Mouse (Mus musculus): ENCODE results near the gene Ptx4. TPM values are rescaled to one million over a fixed set of nuclear protein-coding genes. Genes with fewer than 3 reads are reported as not detected.
A peak's percentile ranks its signal among the peaks of the same experiment; 100 is the strongest.

Ptx4 gene
- polyA plus RNA-seq (2014; fragmentation: Nextera tagmentation; extraction: Ambion mirVana): not detected in 2 replicates

DNA sequence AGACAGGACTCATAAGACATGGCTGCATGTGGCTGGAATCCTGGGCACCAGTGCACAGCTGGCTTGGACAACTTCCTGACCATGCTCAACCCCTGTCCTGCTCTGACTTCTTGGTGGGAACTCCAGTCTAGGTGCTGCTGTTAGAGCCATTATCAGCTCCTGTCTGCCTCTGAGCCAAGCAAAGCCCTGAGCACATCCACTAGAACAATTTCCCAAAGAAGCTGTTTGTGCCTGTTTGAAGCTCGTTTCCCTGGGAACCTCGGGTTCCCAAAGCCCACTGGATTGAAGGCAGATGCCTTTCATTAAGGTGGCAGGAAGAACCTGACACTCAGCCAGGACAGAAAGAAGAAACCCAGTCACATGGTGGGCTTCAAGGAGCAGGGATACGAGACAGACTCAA is at the start of gene Ptx4:
Ptx4 (plus strand) TSS at position 355 of the 400 bp plus-strand sequence.
- H3K9ac ChIP-seq (ENCODE audit: low read depth, low read length): no peak within 1 kb of the TSS
- peaks cover 3% of the 10 kb centered on the region; the same call in 1 of the 2 replicates for H3K4me1 ChIP-seq (replicated peaks; ENCODE audit: control insufficient read depth, insufficient read depth, low read length)
- no peaks in the 10 kb centered on the region; the same call in 1 of the 2 replicates for H3K27me3 ChIP-seq (replicated peaks; ENCODE audit: control insufficient read depth, insufficient read depth, low read length)
- no peaks in the 10 kb centered on the region for H3K36me3 ChIP-seq (ENCODE audit: control insufficient read depth, insufficient read depth, low read length)
- no peaks in the 10 kb centered on the region for H3K9me3 ChIP-seq (ENCODE audit: control insufficient read depth, low read length)
- WGBS: 46% methylated on average over 3 of the region's 3 CpGs
- H3K4me2 ChIP-seq: no peak within 1 kb of the TSS
- no peak within 1 kb of the TSS for H3K4me3 ChIP-seq (ENCODE audit: low read depth, low read length)
- DNase-seq (ENCODE audit: low spot score) (no peak), ATAC-seq (replicated peaks; ENCODE audit: low FRiP score) (no peak)
- H3K27ac ChIP-seq (ENCODE audit: low read depth, low read length): no peak within 1 kb of the TSS

DNA sequence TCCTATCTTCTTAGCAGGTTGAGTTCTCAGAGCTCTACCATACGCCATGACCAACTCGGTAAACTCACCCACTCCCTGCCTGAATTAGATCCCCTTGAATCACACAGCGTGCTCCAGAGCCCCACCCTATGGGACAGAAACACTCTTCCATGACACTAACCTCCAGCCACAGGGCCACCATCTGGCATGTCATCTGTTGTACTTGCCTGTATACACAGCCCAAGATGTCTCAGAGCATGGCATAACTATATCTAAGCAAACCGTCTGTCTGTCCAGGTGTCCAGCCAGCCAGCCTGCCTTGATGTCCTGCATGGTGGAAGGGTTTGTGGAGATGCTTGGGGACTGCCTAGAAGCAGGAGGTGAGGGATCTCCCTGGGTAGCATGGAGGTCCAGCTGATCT is 43.7 kb upstream of the Ptx4 start:
- WGBS: 91% methylated on average over 4 of the region's 4 CpGs

DNA sequence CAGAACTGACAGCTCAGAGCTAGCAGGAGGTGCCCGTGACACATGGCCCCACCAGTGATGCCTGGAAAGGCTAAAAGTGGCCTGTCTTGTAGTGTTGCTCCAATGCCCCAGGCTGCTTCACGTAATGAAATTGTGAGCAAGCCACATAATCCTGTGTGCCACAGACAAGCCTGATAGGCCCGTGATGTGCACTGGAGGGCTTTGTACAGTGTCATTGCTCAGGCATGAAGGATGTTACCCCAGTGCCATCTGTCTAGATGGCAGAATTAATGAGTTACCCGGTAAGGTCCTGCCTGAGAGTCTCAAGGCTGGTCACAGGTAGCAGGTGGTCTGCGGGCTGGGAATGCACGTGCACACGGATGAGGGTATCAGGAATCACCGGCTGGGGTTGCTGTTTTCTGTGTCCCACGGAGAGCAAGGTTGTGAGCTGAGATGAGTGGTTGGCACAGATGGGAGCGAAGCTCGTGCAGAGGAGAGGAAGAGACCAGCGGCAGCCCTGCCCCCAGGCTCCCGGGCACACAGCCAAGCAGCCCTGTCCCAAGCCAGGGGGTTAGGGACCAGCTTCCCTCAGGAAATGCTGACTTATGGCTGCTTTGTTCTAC is 42.7 kb upstream of the Ptx4 start:
- DNase-seq (ENCODE audit: low spot score) (no peak), ATAC-seq (replicated peaks; ENCODE audit: low FRiP score) (no peak)
- H3K36me3 ChIP-seq (ENCODE audit: control insufficient read depth, insufficient read depth, low read length): no peaks in the 10 kb centered on the region; the same call in 1 of the 2 replicates
- H3K4me1 ChIP-seq (replicated peaks; ENCODE audit: control insufficient read depth, insufficient read depth, low read length): peaks cover 7% of the 10 kb centered on the region
- no peak overlapping the region for H3K4me3 ChIP-seq (ENCODE audit: low read depth, low read length)
- H3K27ac ChIP-seq (ENCODE audit: low read depth, low read length): 0 out of 2 replicates have a peak overlapping the region, but pooled peaks have one; percentile 32
- no peaks in the 10 kb centered on the region for H3K27me3 ChIP-seq (replicated peaks; ENCODE audit: control insufficient read depth, insufficient read depth, low read length)
- 80% methylated on average over 13 of the region's 13 CpGs for WGBS
- H3K4me2 ChIP-seq: peak overlapping the region; percentile 30
- no peaks in the 10 kb centered on the region for H3K9me3 ChIP-seq (ENCODE audit: control insufficient read depth, low read length)
- no peak overlapping the region for H3K9ac ChIP-seq (ENCODE audit: low read depth, low read length)

More for the DNA sequence above, 43.7 kb upstream of the Ptx4 start:
- Histone ChIP-seq H3K27me3 (replicated peaks; ENCODE audit: control insufficient read depth, insufficient read depth, low read length) (no peaks in the 10 kb centered on the region), H3K4me2 (no peak overlapping the region), H3K9me3 (ENCODE audit: control insufficient read depth, low read length) (no peaks in the 10 kb centered on the region), H3K4me3 (ENCODE audit: low read depth, low read length) (no peak overlapping the region), H3K27ac (ENCODE audit: low read depth, low read length) (no peak overlapping the region), H3K4me1 (replicated peaks; ENCODE audit: control insufficient read depth, insufficient read depth, low read length) (peaks cover 3% of the 10 kb centered on the region), H3K36me3 (ENCODE audit: control insufficient read depth, insufficient read depth, low read length) (no peaks in the 10 kb centered on the region; the same call in 1 of the 2 replicates), H3K9ac (ENCODE audit: low read depth, low read length) (no peak overlapping the region)
- ATAC-seq (replicated peaks; ENCODE audit: low FRiP score) (no peak), DNase-seq (ENCODE audit: low spot score) (no peak)

DNA sequence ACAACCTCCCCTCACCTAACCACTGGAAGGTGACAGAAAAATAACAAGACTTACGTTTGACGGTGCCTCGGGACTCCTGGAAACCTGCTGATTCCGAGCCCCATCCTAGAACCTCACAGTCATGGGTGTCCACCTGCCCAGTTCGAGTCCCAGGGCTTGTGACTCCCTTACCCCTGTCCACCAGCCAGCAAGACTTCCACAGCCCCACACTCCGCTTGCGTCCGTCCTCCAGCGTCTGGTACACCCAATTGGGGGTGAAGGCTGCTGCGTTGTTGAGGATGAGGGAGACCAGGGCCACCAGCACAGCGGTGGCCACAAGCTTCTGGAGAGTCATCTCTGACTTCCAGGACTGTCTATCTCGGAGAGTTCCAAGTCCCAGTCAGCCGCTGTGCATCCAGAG is 40.4 kb upstream of the Ptx4 start:
- Histone ChIP-seq H3K4me1 (replicated peaks; ENCODE audit: control insufficient read depth, insufficient read depth, low read length) (peaks cover 13% of the 10 kb centered on the region), H3K4me3 (ENCODE audit: low read depth, low read length) (peak overlapping the region; percentile 33), H3K4me2 (peak overlapping the region; percentile 6), H3K27ac (ENCODE audit: low read depth, low read length) (peak overlapping the region; percentile 74), H3K9ac (ENCODE audit: low read depth, low read length) (peak overlapping the region; percentile 21; the same call in 1 of the 2 replicates), H3K9me3 (ENCODE audit: control insufficient read depth, low read length) (no peaks in the 10 kb centered on the region), H3K36me3 (ENCODE audit: control insufficient read depth, insufficient read depth, low read length) (no peaks in the 10 kb centered on the region; the same call in 1 of the 2 replicates), H3K27me3 (replicated peaks; ENCODE audit: control insufficient read depth, insufficient read depth, low read length) (no peaks in the 10 kb centered on the region)
- DNase-seq (ENCODE audit: low spot score): no peak
- WGBS: 78% methylated on average over 13 of the region's 13 CpGs
- ATAC-seq (replicated peaks; ENCODE audit: low FRiP score): no peak

DNA sequence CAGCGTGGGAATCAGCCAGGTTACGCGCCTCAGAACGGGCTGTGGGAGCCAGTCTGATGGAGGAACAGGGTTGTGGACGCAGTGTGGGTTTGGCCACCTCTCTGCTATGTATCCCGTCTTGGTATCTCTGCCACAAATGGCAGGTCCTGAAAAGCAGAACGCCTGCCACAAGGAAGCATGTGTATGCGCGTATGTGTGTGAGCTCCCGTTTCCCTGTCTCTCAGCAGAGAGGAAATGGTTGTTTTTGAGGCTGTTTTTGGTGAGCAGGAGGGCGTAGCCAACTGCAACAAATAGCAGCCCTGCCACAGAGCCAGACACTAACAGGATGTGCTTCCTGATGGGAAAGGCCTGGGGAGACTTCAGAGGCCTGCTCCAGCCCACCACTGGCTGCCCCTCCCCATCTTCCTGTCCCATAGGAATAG is 39.6 kb upstream of the Ptx4 start:
- H3K27me3 ChIP-seq (replicated peaks; ENCODE audit: control insufficient read depth, insufficient read depth, low read length): no peaks in the 10 kb centered on the region
- no peaks in the 10 kb centered on the region; the same call in 1 of the 2 replicates for H3K36me3 ChIP-seq (ENCODE audit: control insufficient read depth, insufficient read depth, low read length)
- DNase-seq (ENCODE audit: low spot score) (no peak), ATAC-seq (replicated peaks; ENCODE audit: low FRiP score) (no peak)
- peak overlapping the region; percentile 33 for H3K4me3 ChIP-seq (ENCODE audit: low read depth, low read length)
- H3K9ac ChIP-seq (ENCODE audit: low read depth, low read length): peak overlapping the region; percentile 21; the same call in 1 of the 2 replicates
- peak overlapping the region; percentile 6 for H3K4me2 ChIP-seq
- peak overlapping the region; percentile 74 for H3K27ac ChIP-seq (ENCODE audit: low read depth, low read length)
- 62% methylated on average over 11 of the region's 11 CpGs for WGBS
- no peaks in the 10 kb centered on the region for H3K9me3 ChIP-seq (ENCODE audit: control insufficient read depth, low read length)
- H3K4me1 ChIP-seq (replicated peaks; ENCODE audit: control insufficient read depth, insufficient read depth, low read length): peaks cover 13% of the 10 kb centered on the region

DNA sequence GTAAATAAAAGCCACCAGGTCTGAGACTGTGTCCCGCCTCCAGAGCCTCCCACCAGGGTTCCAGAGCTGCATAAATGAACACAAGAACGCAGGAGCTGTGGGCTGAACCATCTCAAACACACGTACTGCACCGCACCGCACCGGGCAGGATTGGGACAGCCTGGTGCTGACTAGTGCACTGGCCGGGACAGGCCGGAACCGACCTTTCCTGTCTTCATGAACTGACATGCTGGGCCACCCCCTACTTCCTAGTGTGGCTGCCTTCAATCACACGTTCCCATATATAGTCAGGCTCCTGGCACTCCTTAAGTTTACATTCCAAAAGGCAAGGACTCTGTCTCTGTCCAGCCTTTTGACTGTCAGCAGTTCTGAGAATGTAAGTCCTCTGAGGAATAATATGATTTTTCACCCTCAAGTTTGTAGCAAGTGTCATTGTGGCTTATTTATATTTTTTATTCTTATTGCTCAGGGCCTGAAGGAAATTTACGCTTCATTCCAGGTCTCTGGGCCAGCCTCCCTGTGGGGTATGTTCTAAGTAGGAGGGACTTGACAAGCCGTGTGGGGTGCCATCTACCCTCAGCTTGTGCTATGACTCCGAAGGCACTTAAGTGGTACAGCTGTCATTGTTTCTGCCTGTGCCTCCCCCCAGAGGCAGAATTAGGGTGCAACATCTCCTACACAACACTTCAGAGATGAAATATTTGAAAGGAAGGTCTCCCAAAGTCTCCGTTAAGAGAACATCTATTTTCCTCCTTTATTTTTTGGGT is 38.3 kb upstream of the Ptx4 start:
- H3K36me3 ChIP-seq (ENCODE audit: control insufficient read depth, insufficient read depth, low read length): no peaks in the 10 kb centered on the region; the same call in 1 of the 2 replicates
- peak overlapping the region; percentile 74 for H3K27ac ChIP-seq (ENCODE audit: low read depth, low read length)
- H3K4me1 ChIP-seq (replicated peaks; ENCODE audit: control insufficient read depth, insufficient read depth, low read length): peaks cover 26% of the 10 kb centered on the region
- H3K4me2 ChIP-seq: no peak overlapping the region; the same call in 1 of the 2 replicates
- H3K27me3 ChIP-seq (replicated peaks; ENCODE audit: control insufficient read depth, insufficient read depth, low read length): no peaks in the 10 kb centered on the region
- 44% methylated on average over 14 of the region's 14 CpGs for WGBS
- no peaks in the 10 kb centered on the region for H3K9me3 ChIP-seq (ENCODE audit: control insufficient read depth, low read length)
- no peak overlapping the region for H3K4me3 ChIP-seq (ENCODE audit: low read depth, low read length)
- DNase-seq (ENCODE audit: low spot score) (no peak), ATAC-seq (replicated peaks; ENCODE audit: low FRiP score) (peak; percentile 29; the same call in 1 of the 2 replicates)
- no peak overlapping the region for H3K9ac ChIP-seq (ENCODE audit: low read depth, low read length)

DNA sequence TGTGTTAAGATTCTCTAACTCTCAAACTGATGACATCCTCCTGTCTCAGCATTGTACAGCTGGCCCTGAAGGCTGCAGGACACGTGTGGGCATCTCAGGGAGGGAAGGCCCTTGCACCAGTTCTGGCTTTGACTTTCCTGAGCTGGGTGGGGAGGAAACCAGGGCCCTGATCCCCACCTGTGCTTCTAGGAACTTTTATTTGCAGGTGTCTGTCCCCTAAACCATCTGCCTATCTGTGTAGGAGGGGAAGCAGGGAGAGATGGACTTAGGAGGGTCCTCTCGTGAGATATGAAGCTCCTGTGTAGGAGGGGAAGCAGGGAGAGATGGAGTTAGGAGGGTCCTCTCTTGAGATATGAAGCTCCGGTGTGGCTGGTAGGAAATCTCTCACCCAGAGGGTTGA is 37.7 kb upstream of the Ptx4 start:
- Histone ChIP-seq H3K4me3 (ENCODE audit: low read depth, low read length) (no peak overlapping the region), H3K9ac (ENCODE audit: low read depth, low read length) (no peak overlapping the region), H3K4me2 (no peak overlapping the region; the same call in 1 of the 2 replicates), H3K27ac (ENCODE audit: low read depth, low read length) (peak overlapping the region; percentile 35), H3K36me3 (ENCODE audit: control insufficient read depth, insufficient read depth, low read length) (no peaks in the 10 kb centered on the region; the same call in 1 of the 2 replicates), H3K27me3 (replicated peaks; ENCODE audit: control insufficient read depth, insufficient read depth, low read length) (no peaks in the 10 kb centered on the region), H3K4me1 (replicated peaks; ENCODE audit: control insufficient read depth, insufficient read depth, low read length) (peaks cover 32% of the 10 kb centered on the region), H3K9me3 (ENCODE audit: control insufficient read depth, low read length) (no peaks in the 10 kb centered on the region)
- 38% methylated on average over 3 of the region's 3 CpGs for WGBS
- no peak for DNase-seq (ENCODE audit: low spot score)
- ATAC-seq (replicated peaks; ENCODE audit: low FRiP score): no peak

DNA sequence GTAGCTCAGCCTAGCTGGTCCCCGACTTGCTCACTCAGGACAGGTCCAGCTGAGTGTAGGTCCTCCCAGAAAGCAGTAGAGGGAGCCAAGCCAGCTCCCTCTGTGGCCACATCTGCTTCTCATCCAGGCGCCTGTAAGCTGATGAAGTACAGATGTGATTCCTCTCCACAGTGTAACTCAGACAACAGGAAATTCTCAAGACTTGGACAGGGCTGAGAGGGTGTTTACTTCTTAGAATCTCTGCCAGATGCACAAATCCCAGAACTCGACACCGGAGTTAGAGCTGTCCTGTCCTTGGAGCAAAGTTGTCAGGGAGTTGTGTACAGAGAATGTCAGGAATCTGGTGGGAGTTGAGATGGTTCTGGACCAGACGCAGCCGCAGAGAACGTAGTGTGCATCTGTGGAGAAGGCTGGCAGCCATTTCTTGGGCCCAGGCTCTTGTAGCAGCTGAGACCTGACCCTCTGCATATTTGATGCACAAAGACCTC is 37.1 kb upstream of the Ptx4 start, which contains the start of gene Tmem204:
Tmem204 (minus strand) TSS at position 148 of the 488 bp plus-strand sequence.
- Histone ChIP-seq H3K27ac (ENCODE audit: low read depth, low read length) (peak within 1 kb of the TSS; percentile 91), H3K27me3 (replicated peaks; ENCODE audit: control insufficient read depth, insufficient read depth, low read length) (no peaks in the 10 kb centered on the region), H3K4me3 (ENCODE audit: low read depth, low read length) (no peak within 1 kb of the TSS), H3K9me3 (ENCODE audit: control insufficient read depth, low read length) (no peaks in the 10 kb centered on the region), H3K9ac (ENCODE audit: low read depth, low read length) (0 out of 2 replicates have a peak within 1 kb of the TSS, but pooled peaks have one; percentile 25), H3K36me3 (ENCODE audit: control insufficient read depth, insufficient read depth, low read length) (no peaks in the 10 kb centered on the region; the same call in 1 of the 2 replicates), H3K4me1 (replicated peaks; ENCODE audit: control insufficient read depth, insufficient read depth, low read length) (peaks cover 38% of the 10 kb centered on the region), H3K4me2 (no peak within 1 kb of the TSS; the same call in 1 of the 2 replicates)
- ATAC-seq (replicated peaks; ENCODE audit: low FRiP score) (peak; percentile 45), DNase-seq (ENCODE audit: low spot score) (peak; percentile 46)
- WGBS: 51% methylated on average over 7 of the region's 7 CpGs

All from liver, embryonic 11.5 days (tissue).